Mouse (Mus musculus) embryonic facial prominence, embryonic 10.5 days (tissue): Measurements from ENCODE around the gene Mipep. TPM values are rescaled to one million over a fixed set of nuclear protein-coding genes. Genes with fewer than 3 reads are reported as not detected.

Source experiments
- DNase-seq: peaks from one replicate; pipeline ENCODE4 v3.0.0-alpha.2; 2017; ENCODE audit warnings: low spot score
- H3K27ac ChIP-seq: fragments of 300-500 bp; sonication (generic); replicated peaks from 2 replicates; pipeline ENCODE4 v1.5.1; 2016; ENCODE audit warnings: mild to moderate bottlenecking
- H3K27me3 ChIP-seq: fragments of 300-500 bp; sonication (generic); replicated peaks from 2 replicates; pipeline ENCODE4 v1.6.1; 2016; ENCODE audit warnings: low read depth, mild to moderate bottlenecking; ENCODE audit not compliant: poor library complexity, severe bottlenecking
- H3K36me3 ChIP-seq: fragments of 300-500 bp; sonication (generic); replicated peaks from 2 replicates; pipeline ENCODE4 v1.6.1; 2016; ENCODE audit warnings: mild to moderate bottlenecking, moderate library complexity
- H3K4me1 ChIP-seq: fragments of 300-500 bp; sonication (generic); 2 replicates; pipeline ENCODE4 v1.6.1; 2016
- H3K4me3 ChIP-seq: fragments of 300-500 bp; sonication (generic); 2 replicates; pipeline ENCODE4 v1.5.1; 2016; ENCODE audit warnings: mild to moderate bottlenecking, moderate library complexity
- H3K9me3 ChIP-seq: fragments of 300-500 bp; sonication (generic); 2 replicates; pipeline ENCODE4 v1.6.1; 2016; ENCODE audit warnings: mild to moderate bottlenecking
- WGBS: fragments of 180-500 bp; shearing (Covaris S2); methylation state at CpG from one replicate; pipeline ENCODE4 v1.1.7; 2016; 5-methylcytosine and 5-hydroxymethylcytosine counted together
- polyA plus RNA-seq: library from polyadenylated mRNA; unstranded; fragments of >200 nt; fragmentation: Nextera tagmentation; extraction: Ambion mirVana; gene quantifications from 2 replicates; pipeline ENCODE4 v1.2.1, GENCODE M21; 2016

Gene Mipep
- polyA plus RNA-seq, 1 experiment from 2014 or later, result 24.6 TPM

DNA sequence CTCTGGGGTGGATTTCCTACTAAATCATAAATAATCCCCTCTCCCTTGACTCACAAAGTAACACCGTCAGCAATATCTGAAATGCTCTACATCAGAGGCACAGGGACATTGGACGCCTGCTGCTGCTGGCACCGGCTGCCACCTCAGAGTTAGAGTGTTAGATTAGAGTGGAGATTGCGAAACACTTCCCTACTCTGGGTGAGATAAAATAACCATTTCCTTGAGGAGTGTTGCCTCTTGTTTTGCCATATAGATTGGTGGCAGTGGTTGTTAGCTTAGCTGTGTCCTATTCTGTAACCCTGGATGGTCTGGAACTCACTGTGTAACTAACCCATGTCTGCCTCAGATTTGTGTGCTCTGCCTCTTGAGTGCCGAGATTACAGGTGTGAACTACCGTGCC lies 39.2 kb upstream of the Mipep start:
- Histone ChIP-seq H3K4me1 (peaks cover 13% of the 10 kb centered on the region), H3K27me3 (no peaks in the 10 kb centered on the region), H3K36me3 (peaks cover 68% of the 10 kb centered on the region), H3K27ac (no peak overlapping the region), H3K4me3 (no peak overlapping the region), H3K9me3 (no peaks in the 10 kb centered on the region)
- DNase-seq, result no peak
- WGBS, result 89% methylated on average over 6 of the region's 6 CpGs

DNA sequence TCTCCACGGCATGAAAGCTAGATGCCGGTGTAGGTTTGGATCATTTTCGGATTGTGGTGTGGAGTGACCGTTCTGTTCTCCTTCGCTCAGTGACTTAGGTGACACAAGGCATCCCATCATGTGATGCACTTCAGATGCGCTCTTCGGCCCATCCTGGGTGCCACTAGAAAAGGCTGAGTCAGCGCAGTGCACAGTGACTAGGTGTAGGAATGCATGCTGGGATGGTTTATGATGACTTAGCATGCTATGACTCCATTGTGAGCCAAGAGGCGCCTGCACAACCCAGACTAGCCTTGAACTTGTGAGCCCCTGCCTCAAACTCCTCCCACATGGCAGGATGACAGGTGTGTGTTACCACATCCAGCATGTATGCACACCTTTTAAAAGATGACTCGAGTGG lies 38.2 kb upstream of the Mipep start:
- Histone ChIP-seq H3K4me3 (no peak overlapping the region), H3K9me3 (no peaks in the 10 kb centered on the region), H3K27ac (no peak overlapping the region), H3K27me3 (no peaks in the 10 kb centered on the region), H3K4me1 (peaks cover 13% of the 10 kb centered on the region), H3K36me3 (peaks cover 77% of the 10 kb centered on the region)
- WGBS, result 94% methylated on average over 10 of the region's 10 CpGs
- DNase-seq, result no peak

DNA sequence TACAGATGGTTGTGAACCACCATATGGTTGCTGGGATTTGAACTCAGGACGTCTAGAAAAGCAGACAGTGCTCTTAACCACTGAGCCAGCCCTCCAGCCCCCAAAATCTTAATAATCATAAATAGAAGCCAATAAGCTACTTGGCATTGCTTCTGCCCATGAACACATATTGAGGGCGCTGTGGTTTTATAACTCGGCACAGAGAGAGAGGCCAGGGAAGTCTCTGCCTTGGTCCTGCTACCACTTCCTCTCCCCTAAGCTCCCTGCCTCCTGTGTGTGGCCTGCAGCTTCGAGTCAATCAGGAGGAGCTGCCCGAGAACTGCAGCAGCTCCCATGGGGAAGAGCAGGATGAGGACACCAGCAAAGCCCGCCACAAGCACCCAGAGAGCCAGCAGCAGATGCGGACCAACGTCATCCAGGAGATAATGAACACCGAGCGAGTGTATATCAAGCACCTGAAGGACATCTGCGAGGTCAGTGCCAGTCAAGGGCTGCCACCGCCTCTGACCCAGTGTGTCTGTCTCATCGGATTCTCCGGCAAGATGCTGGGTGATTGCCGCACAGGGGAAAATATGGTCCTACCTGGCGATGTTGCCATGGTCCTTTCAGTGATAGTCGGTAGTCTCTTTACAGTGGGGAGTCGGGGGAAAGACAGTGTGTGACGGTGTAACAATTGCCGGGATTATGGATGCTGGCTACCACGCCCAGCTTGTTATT lies 37.1 kb upstream of the Mipep start:
- Histone ChIP-seq H3K9me3 (no peaks in the 10 kb centered on the region), H3K27ac (no peak overlapping the region), H3K4me3 (no peak overlapping the region), H3K4me1 (peaks cover 12% of the 10 kb centered on the region), H3K27me3 (no peaks in the 10 kb centered on the region), H3K36me3 (peaks cover 78% of the 10 kb centered on the region)
- 87% methylated on average over 21 of the region's 21 CpGs for WGBS
- no peak for DNase-seq

DNA sequence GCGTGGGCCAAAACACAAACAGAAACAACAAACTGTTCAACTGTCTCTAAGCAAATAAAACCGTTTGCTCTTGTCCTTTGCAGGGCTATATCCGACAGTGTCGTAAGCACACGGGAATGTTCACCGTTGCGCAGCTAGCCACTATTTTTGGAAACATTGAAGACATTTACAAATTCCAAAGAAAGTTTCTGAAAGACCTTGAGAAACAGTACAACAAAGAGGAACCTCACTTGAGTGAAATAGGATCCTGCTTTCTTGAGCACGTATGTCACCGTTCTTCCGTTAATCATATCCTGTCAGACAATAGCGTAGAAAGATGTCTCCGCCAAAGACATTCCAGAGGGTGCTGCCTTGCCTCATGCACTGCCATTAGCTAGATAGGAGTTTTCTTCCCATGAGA lies 34.5 kb upstream of the Mipep start:
- DNase-seq, result no peak
- no peak overlapping the region for H3K4me3 ChIP-seq
- H3K36me3 ChIP-seq, result peaks cover 87% of the 10 kb centered on the region
- H3K27me3 ChIP-seq, result no peaks in the 10 kb centered on the region
- WGBS, result 89% methylated on average over 12 of the region's 12 CpGs
- H3K9me3 ChIP-seq, result no peaks in the 10 kb centered on the region
- peaks cover 4% of the 10 kb centered on the region; the same call in 1 of the 2 replicates for H3K4me1 ChIP-seq
- no peak overlapping the region for H3K27ac ChIP-seq

DNA sequence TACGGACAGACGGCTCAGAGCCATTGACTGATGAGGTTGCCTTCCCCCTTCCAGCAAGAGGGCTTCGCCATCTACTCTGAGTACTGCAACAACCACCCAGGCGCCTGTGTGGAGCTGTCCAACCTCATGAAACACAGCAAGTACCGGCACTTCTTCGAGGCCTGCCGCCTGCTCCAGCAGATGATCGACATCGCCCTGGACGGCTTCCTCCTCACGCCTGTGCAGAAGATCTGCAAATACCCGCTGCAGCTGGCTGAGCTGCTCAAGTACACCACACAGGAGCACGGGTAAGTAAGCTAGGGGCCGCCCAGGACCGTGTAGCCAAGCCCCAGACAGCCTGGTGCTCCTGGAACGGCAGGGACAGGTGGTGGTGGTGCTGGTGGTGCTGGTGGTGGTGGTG lies 32.8 kb upstream of the Mipep start:
- Histone ChIP-seq H3K27me3 (no peaks in the 10 kb centered on the region), H3K36me3 (peaks cover 89% of the 10 kb centered on the region), H3K9me3 (no peaks in the 10 kb centered on the region), H3K4me3 (no peak overlapping the region), H3K4me1 (0 out of 2 replicates have a peak, but pooled peaks cover 3% of the 10 kb centered on the region), H3K27ac (no peak overlapping the region)
- DNase-seq, result no peak
- WGBS, result 91% methylated on average over 16 of the region's 16 CpGs

DNA sequence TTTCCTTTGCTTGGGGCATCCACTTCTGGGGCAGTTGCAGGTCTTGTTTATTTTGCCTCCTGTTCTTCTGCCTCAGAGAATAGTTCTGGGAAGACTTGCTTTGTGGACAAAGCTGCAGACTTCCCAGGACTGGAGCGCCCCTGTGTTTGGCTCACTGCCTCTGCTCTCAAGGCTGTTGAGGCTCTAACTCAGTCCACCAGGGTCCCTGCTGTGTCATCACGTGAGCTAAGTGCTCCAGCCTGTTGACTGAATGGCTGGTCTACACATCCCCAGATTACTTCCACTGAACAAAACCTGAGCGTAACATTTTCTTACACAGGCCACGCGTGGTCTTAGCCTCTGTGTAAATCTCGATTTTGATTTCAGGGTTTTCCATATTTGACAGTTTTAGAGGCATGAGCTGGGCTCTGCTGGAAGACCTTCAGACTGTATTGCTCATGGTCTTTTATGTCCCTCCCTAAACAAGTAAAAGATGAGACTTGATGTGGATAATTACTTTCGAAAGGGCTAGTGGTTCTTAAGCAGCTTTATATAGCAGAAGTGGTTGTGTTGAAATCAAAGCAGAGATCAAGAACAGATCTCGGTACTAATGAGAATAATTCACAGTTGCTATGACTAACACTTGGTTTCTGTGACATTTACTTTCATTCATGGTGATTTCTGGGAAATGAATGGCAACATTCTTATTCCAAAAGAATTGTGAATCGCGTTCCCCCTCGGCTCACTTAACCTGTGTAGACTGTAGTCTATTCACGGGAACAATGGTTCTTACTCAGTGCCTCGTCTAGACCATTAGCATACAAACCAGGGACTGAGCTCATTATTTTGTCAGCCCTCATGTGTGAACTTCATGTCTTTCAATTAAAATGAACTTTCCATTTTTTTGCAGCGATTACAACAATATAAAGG lies 31.2 kb upstream of the Mipep start:
- Histone ChIP-seq H3K27me3 (no peaks in the 10 kb centered on the region), H3K27ac (no peak overlapping the region), H3K4me3 (no peak overlapping the region), H3K36me3 (peaks cover 89% of the 10 kb centered on the region), H3K9me3 (no peaks in the 10 kb centered on the region), H3K4me1 (0 out of 2 replicates have a peak, but pooled peaks cover 3% of the 10 kb centered on the region)
- DNase-seq, result no peak
- 86% methylated on average over 14 of the region's 14 CpGs for WGBS

DNA sequence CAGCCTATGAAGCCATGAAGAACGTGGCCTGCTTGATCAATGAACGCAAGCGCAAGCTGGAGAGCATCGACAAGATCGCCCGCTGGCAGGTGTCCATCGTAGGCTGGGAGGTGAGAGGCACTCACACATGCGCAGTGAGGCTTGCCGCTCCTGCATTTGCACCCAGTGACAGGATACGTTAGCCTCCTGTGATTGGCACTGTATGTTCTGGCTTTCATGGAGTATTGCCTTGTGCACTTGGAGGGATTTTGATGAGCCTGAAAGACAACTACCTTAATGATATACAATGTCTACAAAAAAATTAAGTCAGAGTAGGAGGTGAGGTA lies 30.6 kb upstream of the Mipep start:
- peaks cover 89% of the 10 kb centered on the region for H3K36me3 ChIP-seq
- H3K4me1 ChIP-seq, result 0 out of 2 replicates have a peak, but pooled peaks cover 3% of the 10 kb centered on the region
- no peak for DNase-seq
- no peak overlapping the region for H3K27ac ChIP-seq
- 95% methylated on average over 10 of the region's 10 CpGs for WGBS
- no peaks in the 10 kb centered on the region for H3K27me3 ChIP-seq
- H3K9me3 ChIP-seq, result no peaks in the 10 kb centered on the region
- no peak overlapping the region for H3K4me3 ChIP-seq

DNA sequence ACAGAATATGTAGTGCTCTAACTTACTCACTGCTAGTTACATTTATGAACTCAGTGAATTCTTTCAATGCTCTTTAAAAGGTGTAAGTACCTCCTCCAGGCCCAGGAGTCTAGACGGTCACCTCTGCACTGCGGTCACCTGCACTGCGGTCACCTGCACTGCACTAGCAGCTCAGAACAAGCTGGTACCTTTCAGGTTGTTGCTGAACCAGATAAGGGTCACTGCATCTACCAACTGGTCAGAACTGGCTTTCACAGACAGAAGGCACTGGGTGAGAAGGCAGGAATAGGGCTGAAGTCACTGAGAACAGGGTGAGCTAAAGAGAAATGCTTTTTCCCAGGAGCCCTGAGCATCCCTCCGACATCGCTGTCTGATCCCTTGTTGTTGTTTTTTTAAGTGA lies 29.7 kb upstream of the Mipep start:
- WGBS, result 94% methylated on average over 5 of the region's 5 CpGs
- Histone ChIP-seq H3K9me3 (no peaks in the 10 kb centered on the region), H3K27me3 (no peaks in the 10 kb centered on the region), H3K27ac (no peak overlapping the region), H3K36me3 (peaks cover 89% of the 10 kb centered on the region), H3K4me1 (0 out of 2 replicates have a peak, but pooled peaks cover 3% of the 10 kb centered on the region), H3K4me3 (no peak overlapping the region)
- DNase-seq, result no peak

DNA sequence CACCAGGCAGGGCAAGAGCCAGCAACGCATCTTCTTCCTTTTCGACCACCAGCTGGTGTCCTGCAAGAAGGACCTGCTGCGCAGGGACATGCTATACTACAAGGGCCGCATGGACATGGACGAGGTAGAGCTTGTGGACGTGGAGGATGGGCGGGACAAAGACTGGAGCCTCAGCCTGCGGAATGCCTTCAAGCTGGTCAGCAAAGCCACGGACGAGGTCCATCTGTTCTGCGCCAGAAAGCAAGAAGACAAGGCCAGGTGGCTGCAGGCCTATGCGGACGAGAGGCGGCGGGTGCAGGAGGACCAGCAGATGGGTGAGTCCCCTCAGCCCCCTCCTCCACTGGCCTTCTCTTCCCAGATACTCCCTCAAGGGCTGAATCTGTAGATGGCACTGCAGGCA lies 28.1 kb upstream of the Mipep start:
- Histone ChIP-seq H3K4me3 (no peak overlapping the region), H3K27ac (no peak overlapping the region), H3K9me3 (no peaks in the 10 kb centered on the region), H3K27me3 (no peaks in the 10 kb centered on the region), H3K36me3 (peaks cover 89% of the 10 kb centered on the region), H3K4me1 (0 out of 2 replicates have a peak, but pooled peaks cover 3% of the 10 kb centered on the region)
- 95% methylated on average over 15 of the region's 15 CpGs for WGBS
- no peak for DNase-seq

DNA sequence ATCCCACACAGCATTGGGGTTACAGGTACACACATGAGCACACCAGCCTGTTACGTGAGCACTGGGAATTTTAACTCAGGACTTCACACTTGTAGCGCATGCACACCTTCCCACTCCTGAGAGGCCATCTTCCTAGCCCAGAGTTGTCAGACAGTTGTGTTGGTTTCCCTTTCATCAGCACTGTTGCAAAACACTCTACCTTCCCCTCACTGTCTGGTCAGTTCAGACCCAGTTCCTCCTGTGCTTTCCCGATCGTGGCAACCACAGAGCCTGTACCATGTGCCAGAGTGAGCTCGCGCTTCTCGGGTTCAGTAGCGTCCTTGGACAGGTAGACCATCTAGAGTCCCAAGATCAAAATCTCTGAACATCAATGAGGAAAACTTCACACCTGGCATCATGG lies 27.1 kb upstream of the Mipep start:
- Histone ChIP-seq H3K9me3 (no peaks in the 10 kb centered on the region), H3K4me1 (no peaks in the 10 kb centered on the region), H3K4me3 (no peak overlapping the region), H3K36me3 (peaks cover 91% of the 10 kb centered on the region), H3K27ac (no peak overlapping the region), H3K27me3 (no peaks in the 10 kb centered on the region)
- no peak for DNase-seq
- WGBS, result 97% methylated on average over 8 of the region's 8 CpGs

DNA sequence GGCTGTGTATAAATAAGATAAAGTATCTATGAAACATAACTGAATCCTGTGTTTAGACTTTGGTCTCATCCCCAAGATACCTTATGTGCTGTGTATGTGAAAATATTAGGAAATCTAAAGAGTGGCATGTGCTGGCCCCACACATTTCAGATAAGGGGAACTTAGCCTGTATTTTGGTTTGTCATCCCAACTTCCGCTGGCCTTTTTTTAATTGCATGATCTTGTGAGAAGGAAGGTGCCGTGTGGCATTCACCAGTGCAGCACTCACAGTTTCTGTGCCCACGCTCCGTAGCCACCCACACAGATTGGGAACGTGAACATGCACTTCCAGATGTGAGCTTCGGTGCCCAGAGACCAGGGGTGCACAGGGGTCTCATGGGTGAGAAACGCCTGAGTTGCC lies 26.7 kb upstream of the Mipep start:
- Histone ChIP-seq H3K27ac (no peak overlapping the region), H3K9me3 (no peaks in the 10 kb centered on the region), H3K27me3 (no peaks in the 10 kb centered on the region), H3K4me3 (no peak overlapping the region), H3K36me3 (peaks cover 96% of the 10 kb centered on the region), H3K4me1 (no peaks in the 10 kb centered on the region)
- DNase-seq, result no peak
- WGBS, result 95% methylated on average over 7 of the region's 7 CpGs

DNA sequence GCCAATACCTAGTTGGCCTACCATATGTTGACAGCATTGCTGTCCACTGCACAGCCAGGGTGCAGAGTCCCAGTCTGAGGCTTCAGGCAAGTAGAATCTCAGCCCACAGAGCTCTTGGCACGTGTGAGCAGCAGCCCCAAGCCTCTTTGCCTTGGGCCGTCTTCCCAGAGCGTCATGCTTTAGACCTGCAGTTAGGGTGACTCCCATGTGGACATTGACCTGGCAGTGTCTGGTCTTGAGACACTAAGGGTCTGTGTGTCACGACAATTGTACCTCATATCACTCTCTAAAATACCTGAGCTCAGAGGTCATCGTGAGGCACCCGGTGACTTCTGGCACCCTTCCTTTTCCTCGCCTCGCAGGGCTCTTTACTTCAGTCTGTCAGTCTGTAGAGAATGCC lies 25.3 kb upstream of the Mipep start:
- H3K4me1 ChIP-seq, result no peaks in the 10 kb centered on the region
- H3K27ac ChIP-seq, result no peak overlapping the region
- H3K27me3 ChIP-seq, result no peaks in the 10 kb centered on the region
- H3K36me3 ChIP-seq, result peaks cover 87% of the 10 kb centered on the region
- no peaks in the 10 kb centered on the region for H3K9me3 ChIP-seq
- WGBS, result 92% methylated on average over 8 of the region's 8 CpGs
- no peak overlapping the region for H3K4me3 ChIP-seq
- DNase-seq, result no peak

DNA sequence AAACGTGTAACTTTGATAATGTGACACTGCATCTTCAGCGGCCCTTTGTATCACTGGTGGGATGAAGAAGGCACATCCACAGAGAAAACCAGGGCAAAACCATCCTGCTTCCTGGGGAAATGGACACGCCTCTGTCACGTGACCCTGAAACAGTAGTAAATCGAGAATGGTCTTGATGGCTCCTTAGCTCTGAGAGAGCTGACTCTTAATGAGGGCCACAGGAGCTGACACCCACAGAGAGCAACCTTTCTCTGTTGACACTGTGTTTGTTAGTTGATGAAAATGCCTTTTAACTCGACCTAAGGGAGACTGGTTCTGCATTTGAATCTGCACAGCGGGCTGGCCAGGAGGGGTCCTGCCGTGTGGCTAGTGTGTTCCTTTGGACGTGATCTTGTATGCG lies 22.6 kb upstream of the Mipep start:
- Histone ChIP-seq H3K27me3 (no peaks in the 10 kb centered on the region), H3K36me3 (peaks cover 60% of the 10 kb centered on the region)
- 81% methylated on average over 10 of the region's 10 CpGs for WGBS

More for the DNA sequence above, 22.6 kb upstream of the Mipep start:
- H3K9me3 ChIP-seq, result no peaks in the 10 kb centered on the region
- no peak overlapping the region for H3K4me3 ChIP-seq
- DNase-seq, result no peak
- H3K27ac ChIP-seq, result no peak overlapping the region
- H3K4me1 ChIP-seq, result peaks cover 9% of the 10 kb centered on the region
